Mouse (Mus musculus): ENCODE measurements around the gene Zc3hc1. TPM values are rescaled to one million over a fixed set of nuclear protein-coding genes. Genes with fewer than 3 reads are reported as not detected.
A peak's percentile ranks its signal among the peaks of the same experiment; 100 is the strongest.

Zc3hc1 gene
- 79.2 and 82.8 TPM in 2 replicates for polyA plus RNA-seq (2014; fragmentation: Nextera tagmentation; extraction: Ambion mirVana)

GRCm38 (mm10) chr6:30390714-30391697, at the start of gene Zc3hc1:
Gene Zc3hc1, minus strand, starts transcription at chr6:30391028.
- Histone ChIP-seq H3K27me3 (replicated peaks; ENCODE audit: control insufficient read depth, insufficient read depth, low read length) (no peaks in the 10 kb centered on the region), H3K9ac (ENCODE audit: low read length) (peak within 1 kb of the TSS; percentile 70), H3K27ac (ENCODE audit: low read depth, low read length) (no peak within 1 kb of the TSS), H3K4me1 (ENCODE audit: control insufficient read depth, insufficient read depth, low read length) (no peaks in the 10 kb centered on the region), H3K4me2 (ENCODE audit: low read length) (peak within 1 kb of the TSS; percentile 53), H3K36me3 (ENCODE audit: control insufficient read depth, insufficient read depth, low read length) (peaks cover 13% of the 10 kb centered on the region), H3K9me3 (replicated peaks; ENCODE audit: control insufficient read depth, low read length) (no peaks in the 10 kb centered on the region), H3K4me3 (ENCODE audit: low read depth, low read length) (peak within 1 kb of the TSS; percentile 55)
- DNase-seq (ENCODE audit: low spot score) (peak; percentile 93), ATAC-seq (peak; percentile 92)
- WGBS, result 17% methylated on average over 33 of the region's 33 CpGs

GRCm38 (mm10) chr6:30439576-30439975, 48.7 kb upstream of the Zc3hc1 start:
- ATAC-seq, result no peak
- WGBS, result 87% methylated on average over 10 of the region's 10 CpGs

DNA sequence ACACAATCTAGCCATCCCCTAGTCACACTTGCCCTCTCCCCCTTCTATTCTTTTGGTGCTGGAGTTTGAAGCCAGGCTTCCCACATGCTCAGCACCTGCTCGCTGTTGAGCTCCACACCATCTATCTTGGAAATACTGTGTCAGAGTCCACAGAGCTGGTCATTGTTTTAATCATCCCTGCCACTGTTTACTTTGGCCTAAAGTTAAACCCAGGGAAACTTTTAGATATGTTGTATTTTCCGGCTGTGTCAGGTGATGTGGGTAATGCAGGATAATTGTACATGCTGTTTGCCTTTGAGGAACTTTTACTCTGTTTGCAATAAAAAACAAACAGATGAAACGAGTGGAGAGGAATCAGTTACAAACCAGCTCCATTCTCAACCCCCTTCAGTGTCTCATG, 46.2 kb upstream of the Zc3hc1 start:
- ATAC-seq (no peak), DNase-seq (ENCODE audit: low spot score) (no peak)
- H3K4me2 ChIP-seq (ENCODE audit: low read length), result no peak overlapping the region
- no peak overlapping the region for H3K9ac ChIP-seq (ENCODE audit: low read length)
- 89% methylated on average over 3 of the region's 3 CpGs for WGBS
- H3K36me3 ChIP-seq (ENCODE audit: control insufficient read depth, insufficient read depth, low read length), result peaks cover 15% of the 10 kb centered on the region
- H3K27ac ChIP-seq (ENCODE audit: low read depth, low read length), result no peak overlapping the region
- H3K9me3 ChIP-seq (replicated peaks; ENCODE audit: control insufficient read depth, low read length), result no peaks in the 10 kb centered on the region
- H3K4me3 ChIP-seq (ENCODE audit: low read depth, low read length), result no peak overlapping the region
- H3K4me1 ChIP-seq (ENCODE audit: control insufficient read depth, insufficient read depth, low read length), result no peaks in the 10 kb centered on the region
- no peaks in the 10 kb centered on the region for H3K27me3 ChIP-seq (replicated peaks; ENCODE audit: control insufficient read depth, insufficient read depth, low read length)

More at GRCm38 (mm10) chr6:30439576-30439975, 48.7 kb upstream of the Zc3hc1 start:
- no peaks in the 10 kb centered on the region for H3K4me1 ChIP-seq (ENCODE audit: control insufficient read depth, insufficient read depth, low read length)
- H3K4me2 ChIP-seq (ENCODE audit: low read length), result no peak overlapping the region
- peaks cover 35% of the 10 kb centered on the region for H3K36me3 ChIP-seq (ENCODE audit: control insufficient read depth, insufficient read depth, low read length)
- H3K4me3 ChIP-seq (ENCODE audit: low read depth, low read length), result no peak overlapping the region
- no peak overlapping the region for H3K9ac ChIP-seq (ENCODE audit: low read length)
- no peak for DNase-seq (ENCODE audit: low spot score)
- H3K9me3 ChIP-seq (replicated peaks; ENCODE audit: control insufficient read depth, low read length), result no peaks in the 10 kb centered on the region
- no peak overlapping the region for H3K27ac ChIP-seq (ENCODE audit: low read depth, low read length)
- H3K27me3 ChIP-seq (replicated peaks; ENCODE audit: control insufficient read depth, insufficient read depth, low read length), result no peaks in the 10 kb centered on the region

DNA sequence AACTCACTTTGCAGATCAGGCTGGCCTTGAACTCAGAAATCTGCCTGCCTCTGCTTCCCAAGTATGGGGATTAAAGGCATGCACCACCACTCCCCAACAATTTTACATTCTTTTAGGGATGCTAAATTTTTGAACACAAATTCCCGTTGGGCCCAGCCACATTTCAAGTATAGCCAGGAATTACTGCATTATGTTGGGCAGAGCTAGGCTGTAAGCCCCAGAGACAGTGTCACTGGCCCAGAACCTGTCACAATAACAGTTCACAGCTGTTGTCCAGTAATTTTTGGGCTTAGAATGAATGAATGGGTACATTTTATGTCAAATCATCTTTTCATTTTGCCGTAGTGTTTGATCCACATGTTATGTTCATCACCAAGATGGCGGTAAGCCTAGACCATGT, 45.6 kb upstream of the Zc3hc1 start:
- Histone ChIP-seq H3K4me2 (ENCODE audit: low read length) (no peak overlapping the region), H3K9ac (ENCODE audit: low read length) (no peak overlapping the region), H3K27me3 (replicated peaks; ENCODE audit: control insufficient read depth, insufficient read depth, low read length) (no peaks in the 10 kb centered on the region), H3K36me3 (ENCODE audit: control insufficient read depth, insufficient read depth, low read length) (peaks cover 9% of the 10 kb centered on the region; the same call in 1 of the 2 replicates), H3K27ac (ENCODE audit: low read depth, low read length) (no peak overlapping the region), H3K4me1 (ENCODE audit: control insufficient read depth, insufficient read depth, low read length) (no peaks in the 10 kb centered on the region), H3K9me3 (replicated peaks; ENCODE audit: control insufficient read depth, low read length) (no peaks in the 10 kb centered on the region), H3K4me3 (ENCODE audit: low read depth, low read length) (no peak overlapping the region)
- DNase-seq (ENCODE audit: low spot score) (no peak), ATAC-seq (no peak)
- WGBS, result 95% methylated on average over 3 of the region's 3 CpGs

- no peak overlapping the region for H3K27ac ChIP-seq (ENCODE audit: low read depth, low read length)
- no peaks in the 10 kb centered on the region for H3K4me1 ChIP-seq (ENCODE audit: control insufficient read depth, insufficient read depth, low read length)
- no peak overlapping the region for H3K4me3 ChIP-seq (ENCODE audit: low read depth, low read length)
- H3K36me3 ChIP-seq (ENCODE audit: control insufficient read depth, insufficient read depth, low read length), result no peaks in the 10 kb centered on the region
- no peaks in the 10 kb centered on the region for H3K27me3 ChIP-seq (replicated peaks; ENCODE audit: control insufficient read depth, insufficient read depth, low read length)
- ATAC-seq (no peak), DNase-seq (ENCODE audit: low spot score) (no peak)
- H3K9me3 ChIP-seq (replicated peaks; ENCODE audit: control insufficient read depth, low read length), result no peaks in the 10 kb centered on the region
- no peak overlapping the region for H3K9ac ChIP-seq (ENCODE audit: low read length)
- WGBS, result 87% methylated on average over 3 of the region's 3 CpGs
- H3K4me2 ChIP-seq (ENCODE audit: low read length), result no peak overlapping the region
Observed at GRCm38 (mm10) chr6:30432461-30433192, 41.8 kb upstream of the Zc3hc1 start.

DNA sequence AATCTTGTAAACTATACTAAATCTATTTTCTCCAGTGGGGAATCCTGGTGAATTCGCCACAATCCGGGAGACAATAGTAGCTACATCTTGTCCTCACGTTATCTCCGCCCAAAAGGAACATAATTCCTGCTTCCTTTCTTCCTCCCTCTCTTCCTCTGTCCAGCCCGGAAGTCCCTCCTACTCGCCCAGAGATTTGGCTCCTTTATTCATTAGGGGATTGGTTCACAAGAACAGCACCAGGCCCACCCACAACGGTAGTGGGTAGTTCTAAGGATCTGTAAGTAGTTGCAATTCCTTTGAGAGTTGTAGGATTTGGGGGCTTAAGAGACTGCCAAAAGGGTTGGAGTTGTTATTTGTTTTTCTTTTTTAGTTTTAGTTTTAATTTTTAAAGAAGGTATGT, 26.0 kb upstream of the Zc3hc1 start:
- H3K27me3 ChIP-seq (replicated peaks; ENCODE audit: control insufficient read depth, insufficient read depth, low read length), result no peaks in the 10 kb centered on the region
- no peak for DNase-seq (ENCODE audit: low spot score)
- H3K4me3 ChIP-seq (ENCODE audit: low read depth, low read length), result no peak overlapping the region
- no peaks in the 10 kb centered on the region for H3K4me1 ChIP-seq (ENCODE audit: control insufficient read depth, insufficient read depth, low read length)
- no peaks in the 10 kb centered on the region for H3K9me3 ChIP-seq (replicated peaks; ENCODE audit: control insufficient read depth, low read length)
- peaks cover 9% of the 10 kb centered on the region for H3K36me3 ChIP-seq (ENCODE audit: control insufficient read depth, insufficient read depth, low read length)
- no peak overlapping the region for H3K27ac ChIP-seq (ENCODE audit: low read depth, low read length)
- WGBS, result 85% methylated on average over 7 of the region's 7 CpGs
- no peak for ATAC-seq
- no peak overlapping the region for H3K4me2 ChIP-seq (ENCODE audit: low read length)
- no peak overlapping the region for H3K9ac ChIP-seq (ENCODE audit: low read length)

- DNase-seq (ENCODE audit: low spot score) (no peak), ATAC-seq (no peak)
- WGBS, result 89% methylated on average over 2 of the region's 2 CpGs
- Histone ChIP-seq H3K4me3 (ENCODE audit: low read depth, low read length) (no peak overlapping the region), H3K9ac (ENCODE audit: low read length) (no peak overlapping the region), H3K36me3 (ENCODE audit: control insufficient read depth, insufficient read depth, low read length) (peaks cover 5% of the 10 kb centered on the region), H3K9me3 (replicated peaks; ENCODE audit: control insufficient read depth, low read length) (no peaks in the 10 kb centered on the region), H3K27ac (ENCODE audit: low read depth, low read length) (no peak overlapping the region), H3K4me2 (ENCODE audit: low read length) (no peak overlapping the region), H3K4me1 (ENCODE audit: control insufficient read depth, insufficient read depth, low read length) (no peaks in the 10 kb centered on the region), H3K27me3 (replicated peaks; ENCODE audit: control insufficient read depth, insufficient read depth, low read length) (no peaks in the 10 kb centered on the region)
Observed at GRCm38 (mm10) chr6:30416126-30416525, 25.3 kb upstream of the Zc3hc1 start.

GRCm38 (mm10) chr6:30411311-30411710, 20.5 kb upstream of the Zc3hc1 start:
- no peak for ATAC-seq
- H3K4me2 ChIP-seq (ENCODE audit: low read length), result no peak overlapping the region
- no peak overlapping the region for H3K9ac ChIP-seq (ENCODE audit: low read length)
- DNase-seq (ENCODE audit: low spot score), result no peak
- no peaks in the 10 kb centered on the region for H3K27me3 ChIP-seq (replicated peaks; ENCODE audit: control insufficient read depth, insufficient read depth, low read length)
- 81% methylated on average over 4 of the region's 4 CpGs for WGBS
- no peaks in the 10 kb centered on the region for H3K9me3 ChIP-seq (replicated peaks; ENCODE audit: control insufficient read depth, low read length)
- no peak overlapping the region for H3K27ac ChIP-seq (ENCODE audit: low read depth, low read length)
- no peaks in the 10 kb centered on the region for H3K4me1 ChIP-seq (ENCODE audit: control insufficient read depth, insufficient read depth, low read length)
- no peaks in the 10 kb centered on the region for H3K36me3 ChIP-seq (ENCODE audit: control insufficient read depth, insufficient read depth, low read length)
- H3K4me3 ChIP-seq (ENCODE audit: low read depth, low read length), result no peak overlapping the region

Data from forebrain, embryonic 14.5 days (tissue).